In the genomic region with DNA sequence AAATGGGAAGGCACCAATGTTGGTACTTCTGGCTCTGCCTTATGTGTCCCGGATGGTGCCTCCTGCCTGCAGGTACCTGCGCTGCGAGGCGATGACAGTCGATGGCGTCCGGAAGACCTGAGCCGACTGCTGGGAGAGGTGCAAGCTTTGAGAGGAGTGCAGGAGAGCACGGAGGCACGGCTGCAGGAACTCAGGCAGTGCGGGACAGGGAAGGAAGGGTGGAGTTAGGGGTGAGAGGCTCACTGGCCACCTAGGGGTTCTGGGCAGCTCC, we compare ENCODE assay signal across 11 mouse cellular contexts. TPM values are rescaled to one million over a fixed set of nuclear protein-coding genes. Genes with fewer than 3 reads are reported as not detected.
DNase-seq lines count a peak whose midpoint lies in the region; ATAC-seq and TF ChIP-seq lines count a peak whose summit lies in the region.
"Had no signal": no experiment of that assay in that cellular context is flagged by ENCODE, and none has a peak within 500 bp of the region (broad histone marks: within the 10 kb centered on the region; RNA-seq: fewer than 3 reads in every experiment).

No protein-coding gene starts in this region.

- peaks cover 0 to 1% of the 10 kb centered on the region in 2 experiments; a peak in 3 of 4 replicates for H3K4me1 ChIP-seq in liver, embryonic 14.5 days (replicated peaks; ENCODE audit: control insufficient read depth in 2 of 2, insufficient read depth in 2 of 2, low read length in 1 of 2)
- H3K4me1 ChIP-seq in embryonic facial prominence, embryonic 12.5 days: peaks cover 29% of the 10 kb centered on the region
- H3K4me1 ChIP-seq in forebrain, embryonic 15.5 days: peaks cover 38% of the 10 kb centered on the region
- H3K4me1 ChIP-seq in midbrain, embryonic 14.5 days (ENCODE audit: control insufficient read depth, insufficient read depth, low read length): peaks cover 20% of the 10 kb centered on the region

- TF ChIP-seq CTCF in liver, embryonic 14.5 days (IDR thresholded peaks at IDR 0.05; ENCODE audit: low read depth): 0 out of 2 replicates have a peak, but pooled peaks have one; percentile 2

- no peaks in the 10 kb centered on the region for H3K9me3 ChIP-seq in liver, embryonic 14.5 days (ENCODE audit: control insufficient read depth, low read length)
- H3K9me3 ChIP-seq in embryonic facial prominence, embryonic 12.5 days: peaks cover 5% of the 10 kb centered on the region; the same call in 1 of the 2 replicates
- H3K9me3 ChIP-seq in forebrain, embryonic 15.5 days: peaks cover 4% of the 10 kb centered on the region; the same call in 1 of the 2 replicates
- H3K9me3 ChIP-seq in midbrain, embryonic 14.5 days (ENCODE audit: control insufficient read depth, low read length): no peaks in the 10 kb centered on the region

- H3K27me3 ChIP-seq in liver, embryonic 14.5 days (ENCODE audit: control insufficient read depth, insufficient read depth, low read length): peaks cover 91% of the 10 kb centered on the region
- H3K27me3 ChIP-seq in embryonic facial prominence, embryonic 12.5 days: peaks cover 100% of the 10 kb centered on the region
- peaks cover 94% of the 10 kb centered on the region for H3K27me3 ChIP-seq in forebrain, embryonic 15.5 days
- peaks cover 99% of the 10 kb centered on the region for H3K27me3 ChIP-seq in midbrain, embryonic 14.5 days (ENCODE audit: control insufficient read depth, insufficient read depth, low read length)
- H3K27me3 ChIP-seq: Patski had no signal

- no peak for DNase-seq in liver, embryonic 14.5 days (ENCODE audit: low read depth in 3 of 3, low spot score in 3 of 3)
- DNase-seq in liver: no peak
- no peak for DNase-seq in midbrain, embryonic 14.5 days
- DNase-seq in left cerebral cortex, adult 18-20 months (ENCODE audit: low spot score in 2 of 2): no peak
- no peak for DNase-seq in cerebellum, postnatal 14 days
- DNase-seq: thymus, postnatal 36 days had no signal

- no peak overlapping the region for H3K4me2 ChIP-seq in liver, embryonic 14.5 days (ENCODE audit: low read depth)
- H3K4me2 ChIP-seq in embryonic facial prominence, embryonic 12.5 days (replicated peaks): 0 out of 2 replicates have a peak overlapping the region, but pooled peaks have one; percentile 7
- H3K4me2 ChIP-seq in forebrain, embryonic 15.5 days (replicated peaks): peak overlapping the region; percentile 19
- peak overlapping the region; percentile 28; the same call in 1 of the 2 replicates for H3K4me2 ChIP-seq in midbrain, embryonic 14.5 days (ENCODE audit: low read length)

- H3K4me3 ChIP-seq in liver, embryonic 14.5 days (ENCODE audit: insufficient read depth in 1 of 2, low read depth in 2 of 2, low read length in 2 of 2): no peak overlapping the region
- H3K4me3 ChIP-seq in embryonic facial prominence, embryonic 12.5 days: peak overlapping the region; percentile 12; the same call in 1 of the 2 replicates
- peak overlapping the region; percentile 53 for H3K4me3 ChIP-seq in forebrain, embryonic 15.5 days
- H3K4me3 ChIP-seq in midbrain, embryonic 14.5 days (replicated peaks; ENCODE audit: low read depth, low read length): no peak overlapping the region

- TF ChIP-seq EP300 in liver, embryonic 14.5 days (IDR thresholded peaks at IDR 0.05; ENCODE audit: low read depth): no peak

- H3K9ac ChIP-seq in liver, embryonic 14.5 days (replicated peaks): no peak overlapping the region
- H3K9ac ChIP-seq in embryonic facial prominence, embryonic 12.5 days: no peak overlapping the region
- no peak overlapping the region for H3K9ac ChIP-seq in forebrain, embryonic 15.5 days (replicated peaks)
- H3K9ac ChIP-seq in midbrain, embryonic 14.5 days (replicated peaks; ENCODE audit: low read length): no peak overlapping the region

- no peak overlapping the region for H3K27ac ChIP-seq in liver, embryonic 14.5 days
- no peak overlapping the region for H3K27ac ChIP-seq in embryonic facial prominence, embryonic 12.5 days
- H3K27ac ChIP-seq in forebrain, embryonic 15.5 days (replicated peaks): no peak overlapping the region
- H3K27ac ChIP-seq in midbrain, embryonic 14.5 days (replicated peaks; ENCODE audit: low read depth, low read length): no peak overlapping the region

- WGBS in liver, embryonic 14.5 days (ENCODE audit: insufficient replicate concordance): 6% methylated on average over 11 of the region's 11 CpGs
- 2% methylated on average over 11 of the region's 11 CpGs for WGBS in embryonic facial prominence, embryonic 12.5 days
- WGBS in forebrain, embryonic 15.5 days: 2% methylated on average over 11 of the region's 11 CpGs
- WGBS in midbrain, embryonic 14.5 days: 3% methylated on average over 11 of the region's 11 CpGs

- no peaks in the 10 kb centered on the region for H3K36me3 ChIP-seq in liver, embryonic 14.5 days (replicated peaks; ENCODE audit: control insufficient read depth, insufficient read depth, low read depth)
- no peaks in the 10 kb centered on the region for H3K36me3 ChIP-seq in embryonic facial prominence, embryonic 12.5 days
- H3K36me3 ChIP-seq in forebrain, embryonic 15.5 days: no peaks in the 10 kb centered on the region
- H3K36me3 ChIP-seq in midbrain, embryonic 14.5 days (ENCODE audit: control insufficient read depth, insufficient read depth, low read length): no peaks in the 10 kb centered on the region

- no peak for ATAC-seq in liver, embryonic 14.5 days (ENCODE audit: insufficient read depth)
- ATAC-seq in embryonic facial prominence, embryonic 12.5 days (ENCODE audit: insufficient number of reproducible peaks, insufficient read depth, low FRiP score, low TSS enrichment): no peak
- ATAC-seq in forebrain, embryonic 15.5 days (replicated peaks): no peak
- ATAC-seq in midbrain, embryonic 14.5 days (ENCODE audit: low FRiP score, low TSS enrichment): no peak
- ATAC-seq: Patski had no signal

RNA-seq across cellular contexts. Expression of gene Hsf4, which starts 1.2 kb away (rescaled TPM):
- 0.03 TPM in 1 of 2 replicates, not detected in the other for polyA plus RNA-seq in liver, embryonic 14.5 days (2012; rRNA removed)
- polyA plus RNA-seq in liver, embryonic 14.5 days (2014; fragmentation: Nextera tagmentation; extraction: Ambion mirVana): 0.08 TPM in 1 of 2 replicates, not detected in the other
- polyA plus RNA-seq in embryonic facial prominence, embryonic 12.5 days (2016; fragmentation: Nextera tagmentation; extraction: Ambion mirVana): 0.36 TPM in 1 of 2 replicates, not detected in the other
- polyA plus RNA-seq in forebrain, embryonic 15.5 days (2015; fragmentation: Nextera tagmentation; extraction: Ambion mirVana): 0.15 and 0.34 TPM in 2 replicates
- polyA plus RNA-seq in midbrain, embryonic 14.5 days (2014; fragmentation: Nextera tagmentation; extraction: Ambion mirVana): 0.14 and 0.35 TPM in 2 replicates
- total RNA-seq in left cerebral cortex, adult 18-20 months (2021): 10 to 100 TPM; 25.6 to 26.5 TPM
- total RNA-seq: hematopoietic stem cell, adult 5-6 weeks; megakaryocyte-erythroid progenitor cell, adult 5-6 weeks had no signal

RNA-seq across cellular contexts. Expression of gene Nol3, which starts 5.1 kb away (rescaled TPM):
- polyA plus RNA-seq in liver, embryonic 14.5 days (2012; rRNA removed): 0.02 and 0.03 TPM in 2 replicates
- not detected in 2 replicates for polyA plus RNA-seq in liver, embryonic 14.5 days (2014; fragmentation: Nextera tagmentation; extraction: Ambion mirVana)
- 2.1 and 2.4 TPM in 2 replicates for polyA plus RNA-seq in embryonic facial prominence, embryonic 12.5 days (2016; fragmentation: Nextera tagmentation; extraction: Ambion mirVana)
- polyA plus RNA-seq in forebrain, embryonic 15.5 days (2015; fragmentation: Nextera tagmentation; extraction: Ambion mirVana): 2.0 and 2.2 TPM in 2 replicates
- polyA plus RNA-seq in midbrain, embryonic 14.5 days (2014; fragmentation: Nextera tagmentation; extraction: Ambion mirVana): 3.0 and 4.2 TPM in 2 replicates
- 10 to 100 TPM in 1 of 2 experiments, 1 to 10 TPM in 1; 9.4 to 10.8 TPM for total RNA-seq in left cerebral cortex, adult 18-20 months (2021)
- total RNA-seq: megakaryocyte-erythroid progenitor cell, adult 5-6 weeks had no signal

RNA-seq across cellular contexts. Expression of gene Fbxl8, which starts 6.4 kb away (rescaled TPM):
- polyA plus RNA-seq in liver, embryonic 14.5 days (2012; rRNA removed): 1.0 and 1.3 TPM in 2 replicates
- polyA plus RNA-seq in liver, embryonic 14.5 days (2014; fragmentation: Nextera tagmentation; extraction: Ambion mirVana): 0.75 and 0.83 TPM in 2 replicates
- 1.2 and 1.4 TPM in 2 replicates for polyA plus RNA-seq in embryonic facial prominence, embryonic 12.5 days (2016; fragmentation: Nextera tagmentation; extraction: Ambion mirVana)
- 0.72 and 0.85 TPM in 2 replicates for polyA plus RNA-seq in forebrain, embryonic 15.5 days (2015; fragmentation: Nextera tagmentation; extraction: Ambion mirVana)
- polyA plus RNA-seq in midbrain, embryonic 14.5 days (2014; fragmentation: Nextera tagmentation; extraction: Ambion mirVana): 0.72 and 0.96 TPM in 2 replicates
- total RNA-seq in left cerebral cortex, adult 18-20 months (2021): 1 to 10 TPM; 1.1 to 1.6 TPM

RNA-seq across cellular contexts. Expression of gene Tradd, which starts 6.4 kb away (rescaled TPM):
- 5.5 and 6.0 TPM in 2 replicates for polyA plus RNA-seq in liver, embryonic 14.5 days (2012; rRNA removed)
- polyA plus RNA-seq in liver, embryonic 14.5 days (2014; fragmentation: Nextera tagmentation; extraction: Ambion mirVana): 11.5 and 15.8 TPM in 2 replicates
- 17.4 and 18.7 TPM in 2 replicates for polyA plus RNA-seq in embryonic facial prominence, embryonic 12.5 days (2016; fragmentation: Nextera tagmentation; extraction: Ambion mirVana)
- polyA plus RNA-seq in forebrain, embryonic 15.5 days (2015; fragmentation: Nextera tagmentation; extraction: Ambion mirVana): 21.1 and 23.7 TPM in 2 replicates
- polyA plus RNA-seq in midbrain, embryonic 14.5 days (2014; fragmentation: Nextera tagmentation; extraction: Ambion mirVana): 13.5 and 15.0 TPM in 2 replicates
- 1 to 10 TPM; 7.6 to 8.9 TPM for total RNA-seq in left cerebral cortex, adult 18-20 months (2021)

RNA-seq across cellular contexts. Expression of gene B3gnt9, which starts 15.9 kb away (rescaled TPM):
- polyA plus RNA-seq in liver, embryonic 14.5 days (2012; rRNA removed): 1.6 and 1.7 TPM in 2 replicates
- polyA plus RNA-seq in liver, embryonic 14.5 days (2014; fragmentation: Nextera tagmentation; extraction: Ambion mirVana): 2.3 and 3.1 TPM in 2 replicates
- polyA plus RNA-seq in embryonic facial prominence, embryonic 12.5 days (2016; fragmentation: Nextera tagmentation; extraction: Ambion mirVana): 7.1 and 9.1 TPM in 2 replicates
- polyA plus RNA-seq in forebrain, embryonic 15.5 days (2015; fragmentation: Nextera tagmentation; extraction: Ambion mirVana): 2.9 and 3.0 TPM in 2 replicates
- polyA plus RNA-seq in midbrain, embryonic 14.5 days (2014; fragmentation: Nextera tagmentation; extraction: Ambion mirVana): 3.2 and 5.6 TPM in 2 replicates
- total RNA-seq in left cerebral cortex, adult 18-20 months (2021): 1 to 10 TPM; 3.0 to 3.5 TPM
- total RNA-seq: hematopoietic stem cell, adult 5-6 weeks had no signal

Comparison
In these comparisons a context has a peak if more than half of its experiments do, and no peak if none do; other contexts are left out.
1. H3K4me3 ChIP-seq: peak in embryonic facial prominence, embryonic 12.5 days (single experiment) and forebrain, embryonic 15.5 days (single experiment); none in liver, embryonic 14.5 days (0 of 2) and midbrain, embryonic 14.5 days (single experiment).